Mouse (Mus musculus) embryonic facial prominence, embryonic 12.5 days (tissue): ENCODE results near the gene Xcr1. TPM values are rescaled to one million over a fixed set of nuclear protein-coding genes. Genes with fewer than 3 reads are reported as not detected.

Experiments
- ATAC-seq: fragments of 200-750 bp; cut with Nextera tagmentation; 2 replicates; pipeline ENCODE4 v1.8.0; 2017; ENCODE audit not compliant: insufficient number of reproducible peaks, insufficient read depth, low FRiP score, low TSS enrichment
- H3K27ac ChIP-seq: fragments of 300-500 bp; sonication (generic); 2 replicates; pipeline ENCODE4 v1.5.1; 2016; ENCODE audit warnings: mild to moderate bottlenecking
- H3K27me3 ChIP-seq: fragments of 300-500 bp; sonication (generic); 2 replicates; pipeline ENCODE4 v1.6.1; 2016; ENCODE audit warnings: mild to moderate bottlenecking, moderate library complexity
- H3K36me3 ChIP-seq: fragments of 300-500 bp; sonication (generic); 2 replicates; pipeline ENCODE4 v1.6.1; 2016; ENCODE audit warnings: mild to moderate bottlenecking
- H3K4me1 ChIP-seq: fragments of 300-500 bp; sonication (generic); 2 replicates; pipeline ENCODE4 v1.6.1; 2016
- H3K4me2 ChIP-seq: fragments of 300-500 bp; sonication (generic); replicated peaks from 2 replicates; pipeline ENCODE4 v1.6.1; 2016; ENCODE audit warnings: mild to moderate bottlenecking, moderate library complexity
- H3K4me3 ChIP-seq: fragments of 300-500 bp; sonication (generic); 2 replicates; pipeline ENCODE4 v1.5.1; 2016; ENCODE audit warnings: mild to moderate bottlenecking
- H3K9ac ChIP-seq: fragments of 300-500 bp; sonication (generic); 2 replicates; pipeline ENCODE4 v1.6.1; 2016; ENCODE audit warnings: mild to moderate bottlenecking, moderate library complexity
- H3K9me3 ChIP-seq: fragments of 300-500 bp; sonication (generic); 2 replicates; pipeline ENCODE4 v1.6.1; 2016; ENCODE audit warnings: mild to moderate bottlenecking, moderate library complexity
- WGBS: fragments of 180-500 bp; shearing (Covaris S2); methylation state at CpG from one replicate; pipeline ENCODE4 v1.1.7; 2016; 5-methylcytosine and 5-hydroxymethylcytosine counted together
- polyA plus RNA-seq: library from polyadenylated mRNA; unstranded; fragments of >200 nt; fragmentation: Nextera tagmentation; extraction: Ambion mirVana; gene quantifications from 2 replicates; pipeline ENCODE4 v1.2.1, GENCODE M21; 2016

Xcr1 gene
- polyA plus RNA-seq, 1 experiment from 2014 or later: not detected

DNA sequence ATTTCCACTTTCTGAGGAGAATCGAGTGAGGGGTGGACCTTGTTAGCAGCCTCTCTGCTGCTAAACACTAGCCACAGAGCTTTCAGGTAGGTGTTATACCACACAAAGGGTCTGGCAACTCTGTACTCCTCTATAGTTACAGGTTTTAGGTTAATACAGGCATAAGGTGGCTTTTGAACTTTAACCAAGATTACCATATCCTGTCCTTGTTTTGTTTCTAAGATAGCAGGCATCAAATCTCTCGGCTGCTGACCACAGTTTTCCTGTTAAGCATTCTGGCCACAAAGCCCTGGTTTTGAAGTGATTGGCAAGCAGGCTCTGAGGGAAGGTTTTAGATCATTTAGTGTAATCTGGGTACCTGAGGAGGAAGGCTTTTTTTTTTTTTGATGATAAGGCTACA, 47.5 kb downstream of the Xcr1 start:
- no peak for ATAC-seq
- Histone ChIP-seq H3K4me3 (no peak overlapping the region), H3K27me3 (no peaks in the 10 kb centered on the region), H3K36me3 (peaks cover 38% of the 10 kb centered on the region), H3K27ac (no peak overlapping the region), H3K4me1 (no peaks in the 10 kb centered on the region), H3K9ac (no peak overlapping the region), H3K4me2 (no peak overlapping the region), H3K9me3 (no peaks in the 10 kb centered on the region)
- 84% methylated on average over 2 of the region's 2 CpGs for WGBS

DNA sequence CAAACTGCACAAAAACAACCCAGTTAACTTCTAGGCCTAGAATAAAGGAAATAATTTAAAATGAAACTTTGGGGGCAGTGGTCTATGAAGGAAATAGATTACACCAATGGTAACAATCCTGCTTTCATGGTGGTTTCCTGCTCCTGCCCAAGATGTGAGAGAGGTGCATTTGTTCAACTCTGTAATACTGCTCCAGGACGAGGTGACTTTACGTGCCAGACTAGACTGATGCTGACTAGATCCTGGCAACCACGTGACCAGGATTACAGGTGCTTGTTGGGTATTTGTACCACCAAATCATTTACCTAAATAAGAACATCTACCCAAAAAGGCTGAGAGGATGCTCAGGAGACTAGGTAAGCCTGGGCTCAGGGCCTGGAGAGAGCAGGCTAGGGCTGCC, 50.0 kb downstream of the Xcr1 start:
- H3K36me3 ChIP-seq: peaks cover 21% of the 10 kb centered on the region; the same call in 1 of the 2 replicates
- no peak overlapping the region for H3K4me2 ChIP-seq
- H3K4me3 ChIP-seq: no peak overlapping the region
- H3K27ac ChIP-seq: no peak overlapping the region
- no peaks in the 10 kb centered on the region for H3K9me3 ChIP-seq
- no peaks in the 10 kb centered on the region for H3K27me3 ChIP-seq
- no peak overlapping the region for H3K9ac ChIP-seq
- ATAC-seq: no peak
- H3K4me1 ChIP-seq: no peaks in the 10 kb centered on the region
- 86% methylated on average over 3 of the region's 3 CpGs for WGBS

DNA sequence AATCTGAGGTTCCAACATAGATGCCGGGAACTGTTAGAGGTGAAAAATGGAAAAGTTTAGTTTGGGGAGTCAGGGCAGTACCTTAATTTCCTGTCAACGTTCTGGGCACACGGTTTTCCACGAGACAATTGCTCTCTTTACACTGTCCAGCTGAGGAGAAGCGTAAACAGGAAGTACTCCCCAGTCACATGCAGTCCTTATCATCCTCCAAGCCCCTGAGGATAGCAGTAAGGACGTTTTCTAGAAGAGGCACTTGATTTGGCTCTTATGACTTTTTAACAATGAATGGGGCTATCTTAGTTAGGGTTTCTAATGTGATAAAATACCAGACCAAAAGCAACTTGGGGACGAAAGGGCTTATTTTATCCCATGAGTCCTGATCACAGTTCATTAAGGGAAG, 53.2 kb downstream of the Xcr1 start:
- Histone ChIP-seq H3K4me2 (no peak overlapping the region), H3K9ac (no peak overlapping the region), H3K27ac (no peak overlapping the region), H3K9me3 (no peaks in the 10 kb centered on the region), H3K4me3 (no peak overlapping the region), H3K27me3 (no peaks in the 10 kb centered on the region), H3K36me3 (0 out of 2 replicates have a peak, but pooled peaks cover 4% of the 10 kb centered on the region), H3K4me1 (no peaks in the 10 kb centered on the region)
- no peak for ATAC-seq
- 51% methylated on average over 7 of the region's 7 CpGs for WGBS

DNA sequence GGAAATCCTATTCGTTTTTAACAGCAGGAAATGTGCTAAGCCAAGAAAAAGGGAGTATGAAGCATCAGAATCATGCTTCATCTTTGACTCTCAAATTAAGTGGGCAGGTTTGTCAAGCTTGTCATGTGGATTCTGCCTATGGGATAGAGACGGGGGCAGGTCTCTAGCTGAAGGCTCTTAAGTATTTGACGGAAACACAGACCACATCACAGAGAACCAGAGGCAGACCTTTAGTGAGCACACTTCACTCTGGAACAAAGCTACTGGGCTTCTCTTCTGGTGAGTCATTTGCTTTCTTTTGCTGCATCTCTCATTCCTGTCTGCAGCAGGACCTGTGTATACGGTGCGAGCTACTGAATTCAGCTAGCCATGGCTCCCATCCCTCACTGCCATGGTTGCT, 55.6 kb downstream of the Xcr1 start, which contains the start of gene Cxcr6:
Gene Cxcr6, plus strand, starts transcription at position 209 of the 400 bp plus-strand sequence.
- no peak within 1 kb of the TSS for H3K9ac ChIP-seq
- WGBS: 85% methylated on average over 5 of the region's 5 CpGs
- no peak within 1 kb of the TSS for H3K4me2 ChIP-seq
- no peaks in the 10 kb centered on the region for H3K27me3 ChIP-seq
- no peaks in the 10 kb centered on the region for H3K9me3 ChIP-seq
- H3K4me1 ChIP-seq: no peaks in the 10 kb centered on the region
- ATAC-seq: no peak
- no peak within 1 kb of the TSS for H3K4me3 ChIP-seq
- H3K27ac ChIP-seq: no peak within 1 kb of the TSS
- 0 out of 2 replicates have a peak, but pooled peaks cover 4% of the 10 kb centered on the region for H3K36me3 ChIP-seq

DNA sequence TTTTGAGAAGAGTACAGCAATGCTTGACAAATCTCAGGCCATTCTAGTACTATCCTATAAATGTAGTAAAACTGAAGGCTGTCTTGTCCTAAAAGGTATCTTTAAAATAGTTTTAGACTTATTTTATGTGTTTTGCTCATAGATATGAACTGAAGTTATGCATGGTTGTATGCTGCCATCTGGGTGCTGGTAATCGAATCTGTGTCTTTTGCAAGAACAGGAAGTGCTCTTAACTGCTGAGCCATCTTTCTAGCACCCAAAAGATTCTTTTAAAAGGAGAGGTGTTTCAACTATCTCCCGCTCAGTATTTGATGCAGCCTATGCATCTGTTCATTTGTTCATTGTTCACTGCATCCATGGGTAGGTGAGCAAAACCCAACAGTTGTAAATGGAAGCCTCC, 56.6 kb downstream of the Xcr1 start:
- no peak overlapping the region for H3K27ac ChIP-seq
- ATAC-seq: no peak
- no peak overlapping the region for H3K9ac ChIP-seq
- H3K4me1 ChIP-seq: no peaks in the 10 kb centered on the region
- no peaks in the 10 kb centered on the region for H3K9me3 ChIP-seq
- peaks cover 9% of the 10 kb centered on the region for H3K36me3 ChIP-seq
- 83% methylated on average over 2 of the region's 2 CpGs for WGBS
- no peak overlapping the region for H3K4me2 ChIP-seq
- H3K4me3 ChIP-seq: no peak overlapping the region
- H3K27me3 ChIP-seq: no peaks in the 10 kb centered on the region

DNA sequence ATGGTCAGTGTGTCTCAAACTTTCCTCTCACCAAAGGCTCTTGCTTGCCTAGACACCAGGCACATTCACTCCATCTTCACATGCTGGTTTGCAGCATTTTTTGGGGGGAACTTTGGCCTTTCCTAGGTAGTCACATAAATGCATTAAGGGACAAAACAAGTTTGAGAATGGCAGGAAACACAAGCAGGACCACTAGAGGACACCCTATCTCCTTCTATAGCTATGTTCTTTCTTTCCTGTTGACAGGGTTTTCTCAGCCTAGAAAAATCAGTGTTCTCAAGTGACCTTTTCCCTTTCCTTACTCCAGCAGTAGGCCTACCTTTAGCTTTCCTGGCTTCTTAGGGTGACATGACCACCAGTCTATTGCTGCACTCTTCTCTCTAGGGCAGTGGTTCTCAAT, 58.9 kb downstream of the Xcr1 start:
- H3K4me3 ChIP-seq: no peak overlapping the region
- H3K9me3 ChIP-seq: no peaks in the 10 kb centered on the region
- no peaks in the 10 kb centered on the region for H3K4me1 ChIP-seq
- no peaks in the 10 kb centered on the region for H3K27me3 ChIP-seq
- H3K36me3 ChIP-seq: peaks cover 6% of the 10 kb centered on the region
- ATAC-seq: no peak
- H3K4me2 ChIP-seq: no peak overlapping the region
- no peak overlapping the region for H3K27ac ChIP-seq
- no peak overlapping the region for H3K9ac ChIP-seq

DNA sequence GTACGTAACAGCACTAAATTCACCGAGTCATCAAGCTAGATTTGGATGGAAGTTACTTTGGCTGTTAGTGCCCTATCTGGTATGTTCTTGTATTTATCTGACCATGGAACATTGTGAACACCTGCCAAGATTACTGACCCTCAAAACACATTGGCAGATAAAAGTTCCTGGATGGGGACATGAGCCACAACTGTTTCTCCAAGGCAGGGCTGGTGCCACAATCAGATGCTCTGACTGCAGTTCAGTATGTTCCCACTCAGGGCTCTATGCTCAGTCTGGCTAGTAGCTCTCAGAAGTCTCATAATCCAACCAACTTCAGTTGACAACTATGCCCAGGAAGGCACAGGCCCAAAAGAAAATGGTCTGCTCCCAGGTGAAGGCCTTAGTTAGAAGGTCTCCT, 59.4 kb downstream of the Xcr1 start:
- no peaks in the 10 kb centered on the region for H3K27me3 ChIP-seq
- H3K4me2 ChIP-seq: no peak overlapping the region
- no peak for ATAC-seq
- H3K9me3 ChIP-seq: no peaks in the 10 kb centered on the region
- H3K9ac ChIP-seq: no peak overlapping the region
- H3K36me3 ChIP-seq: peaks cover 7% of the 10 kb centered on the region
- H3K27ac ChIP-seq: no peak overlapping the region
- WGBS: 93% methylated on average over 2 of the region's 2 CpGs
- H3K4me1 ChIP-seq: no peaks in the 10 kb centered on the region
- no peak overlapping the region for H3K4me3 ChIP-seq

Other genes with a start within 250 kb of the Xcr1 start
- gene Slc6a20b, start 229.5 kb downstream of the Xcr1 start, polyA plus RNA-seq: 0.15 and 0.23 TPM in 2 replicates
- gene Ccr9, start 183.6 kb downstream of the Xcr1 start, polyA plus RNA-seq: 0.18 and 0.29 TPM in 2 replicates
- gene Slc6a20a, start 183.1 kb downstream of the Xcr1 start, polyA plus RNA-seq: 0.10 and 0.40 TPM in 2 replicates
- 53.6 and 55.4 TPM in 2 replicates for gene Lztfl1, start 144.3 kb downstream of the Xcr1 start, polyA plus RNA-seq
- 0.12 and 0.19 TPM in 2 replicates for gene Cxcr6, start 55.6 kb downstream of the Xcr1 start, polyA plus RNA-seq
- 13.6 and 13.9 TPM in 2 replicates for gene Fyco1, start 10.1 kb downstream of the Xcr1 start, polyA plus RNA-seq
- gene Ccr1, start 106.7 kb upstream of the Xcr1 start, polyA plus RNA-seq: 1.3 TPM in 2 replicates
- not detected in 2 replicates for gene Ccr1l1, start 116.4 kb upstream of the Xcr1 start, polyA plus RNA-seq
- not detected in 2 replicates for gene Ccr3, start 159.9 kb upstream of the Xcr1 start, polyA plus RNA-seq
- 0.82 and 0.92 TPM in 2 replicates for gene Ccr2, start 239.9 kb upstream of the Xcr1 start, polyA plus RNA-seq